Mouse (Mus musculus): ENCODE data around the gene Sptbn2. TPM values are rescaled to one million over a fixed set of nuclear protein-coding genes. Genes with fewer than 3 reads are reported as not detected.

Sptbn2 gene
- total and polyA plus RNA-seq, 3 experiments = 0.31 to 0.79 TPM; not detected in 1

- no peaks in the 10 kb centered on the region for H3K4me1 ChIP-seq (ENCODE audit: control insufficient read depth in 1 of 2, insufficient read depth in 2 of 2, low read length in 2 of 2)
- no peak for TF ChIP-seq MAX (IDR thresholded peaks at IDR 0.05; ENCODE audit: low read length)
- no peak for TF ChIP-seq HCFC1 (IDR thresholded peaks at IDR 0.05; ENCODE audit: low read depth, low read length)
- no peak for TF ChIP-seq ETS1 (IDR thresholded peaks at IDR 0.05; ENCODE audit: low read depth, low read length)
- no peak for TF ChIP-seq JUND (IDR thresholded peaks at IDR 0.05; ENCODE audit: low read depth, low read length)
- no peak for TF ChIP-seq NRF1 (IDR thresholded peaks at IDR 0.05; ENCODE audit: insufficient read depth, low read depth, low read length, poor library complexity, severe bottlenecking)
- TF ChIP-seq MYC (IDR thresholded peaks at IDR 0.05; ENCODE audit: low read depth, low read length) = no peak
- no peak for TF ChIP-seq UBTF (IDR thresholded peaks at IDR 0.05; ENCODE audit: borderline replicate concordance, insufficient read depth, low read depth, low read length)
- TF ChIP-seq SIN3A (IDR thresholded peaks at IDR 0.05; ENCODE audit: low read length) = no peak
- H3K4me3 ChIP-seq (ENCODE audit: control insufficient read depth in 1 of 2, insufficient read depth in 1 of 2, low read depth in 2 of 2, low read length in 2 of 2) = no peak overlapping the region
- H3K79me2 ChIP-seq (ENCODE audit: control insufficient read depth, insufficient read depth, low read length, poor library complexity) = no peaks in the 10 kb centered on the region
- no peaks in the 10 kb centered on the region for H3K27me3 ChIP-seq (ENCODE audit: control insufficient read depth in 1 of 2, insufficient read depth in 2 of 2, low read length in 2 of 2)
- H3K9ac ChIP-seq (ENCODE audit: control insufficient read depth, low read depth, low read length, poor library complexity, severe bottlenecking) = no peak overlapping the region
- no peak for DNase-seq (ENCODE audit: low read depth, low spot score)
- H3K9me3 ChIP-seq (replicated peaks; ENCODE audit: insufficient read depth, low read length) = no peaks in the 10 kb centered on the region
- no peaks in the 10 kb centered on the region for H3K36me3 ChIP-seq (ENCODE audit: control insufficient read depth in 1 of 2, insufficient read depth in 2 of 2, low read length in 2 of 2)
- no peak overlapping the region for H3K27ac ChIP-seq (ENCODE audit: control insufficient read depth, low read depth, low read length)
Observed at GRCm38 (mm10) chr19:4737866-4738265, 26.9 kb downstream of the Sptbn2 start.

DNA sequence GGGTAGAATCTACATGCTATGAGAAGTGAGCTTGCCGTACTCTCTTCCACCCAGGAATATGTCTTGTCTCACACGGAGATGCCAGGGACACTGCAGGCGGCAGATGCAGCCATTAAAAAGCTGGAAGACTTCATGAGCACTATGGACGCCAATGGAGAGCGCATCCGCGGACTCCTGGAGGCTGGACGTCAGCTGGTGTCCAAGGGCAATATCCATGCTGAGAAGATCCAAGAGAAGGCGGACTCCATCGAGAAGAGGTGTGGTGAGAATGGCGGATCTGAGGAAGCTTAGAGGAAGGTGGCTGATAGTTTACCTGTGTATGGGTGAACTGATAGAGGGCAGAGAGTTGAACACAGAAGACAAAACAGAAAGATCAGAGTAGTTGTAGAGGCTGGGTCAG is 28.1 kb downstream of the Sptbn2 start:
- Histone ChIP-seq H3K4me3 (ENCODE audit: control insufficient read depth in 1 of 2, insufficient read depth in 1 of 2, low read depth in 2 of 2, low read length in 2 of 2) (no peak overlapping the region), H3K9ac (ENCODE audit: control insufficient read depth, low read depth, low read length, poor library complexity, severe bottlenecking) (no peak overlapping the region), H3K79me2 (ENCODE audit: control insufficient read depth, insufficient read depth, low read length, poor library complexity) (no peaks in the 10 kb centered on the region), H3K36me3 (ENCODE audit: control insufficient read depth in 1 of 2, insufficient read depth in 2 of 2, low read length in 2 of 2) (no peaks in the 10 kb centered on the region), H3K9me3 (replicated peaks; ENCODE audit: insufficient read depth, low read length) (no peaks in the 10 kb centered on the region), H3K27me3 (ENCODE audit: control insufficient read depth in 1 of 2, insufficient read depth in 2 of 2, low read length in 2 of 2) (no peaks in the 10 kb centered on the region), H3K4me1 (ENCODE audit: control insufficient read depth in 1 of 2, insufficient read depth in 2 of 2, low read length in 2 of 2) (no peaks in the 10 kb centered on the region), H3K27ac (ENCODE audit: control insufficient read depth, low read depth, low read length) (no peak overlapping the region)
- TF ChIP-seq RCOR1 (IDR thresholded peaks at IDR 0.05; ENCODE audit: low read depth, low read length) (no peak), TCF12 (IDR thresholded peaks at IDR 0.05; ENCODE audit: low read depth, low read length) (no peak), USF2 (IDR thresholded peaks at IDR 0.05; ENCODE audit: borderline replicate concordance in 1 of 2, insufficient read depth in 1 of 2, low read depth in 1 of 2, low read length in 2 of 2) (no peak), MAFK (IDR thresholded peaks at IDR 0.05; ENCODE audit: borderline replicate concordance, low read depth, low read length) (no peak), MAX (IDR thresholded peaks at IDR 0.05; ENCODE audit: low read length) (no peak)
- DNase-seq (ENCODE audit: low read depth, low spot score) = no peak

DNA sequence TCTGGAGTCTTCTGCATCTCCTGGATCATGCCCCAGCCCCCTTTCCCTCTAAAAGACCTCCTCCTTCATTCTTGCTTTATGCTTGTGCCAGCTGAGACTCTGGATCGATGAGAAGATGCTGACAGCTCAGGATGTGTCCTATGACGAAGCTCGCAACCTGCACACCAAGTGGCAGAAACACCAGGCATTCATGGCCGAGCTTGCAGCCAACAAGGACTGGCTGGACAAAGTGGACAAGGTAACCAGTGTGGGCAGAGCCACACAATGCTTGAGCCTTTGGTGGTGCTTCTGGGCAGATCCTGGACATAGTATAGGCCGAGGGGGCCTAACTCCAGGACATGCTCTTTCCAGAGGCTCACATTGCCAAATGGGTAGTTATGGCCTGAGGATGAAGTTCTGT is 28.8 kb downstream of the Sptbn2 start:
- no peak for TF ChIP-seq ELF1 (IDR thresholded peaks at IDR 0.05; ENCODE audit: low read depth, low read length)
- no peak for TF ChIP-seq MYC (IDR thresholded peaks at IDR 0.05; ENCODE audit: low read depth, low read length)
- no peak for TF ChIP-seq CTCF (IDR thresholded peaks at IDR 0.05 in 2 of 3, conservative IDR thresholded peaks at IDR 0.05 in 1 of 3; ENCODE audit: control insufficient read depth in 1 of 3, insufficient read depth in 1 of 3, low read depth in 2 of 3, low read length in 3 of 3, poor library complexity in 1 of 3, severe bottlenecking in 1 of 3)
- TF ChIP-seq ETS1 (IDR thresholded peaks at IDR 0.05; ENCODE audit: low read depth, low read length) = no peak
- TF ChIP-seq JUND (IDR thresholded peaks at IDR 0.05; ENCODE audit: low read depth, low read length) = no peak
- TF ChIP-seq GABPA (IDR thresholded peaks at IDR 0.05; ENCODE audit: low read depth, low read length) = no peak
- no peak for TF ChIP-seq HCFC1 (IDR thresholded peaks at IDR 0.05; ENCODE audit: low read depth, low read length)
- TF ChIP-seq MEF2A (IDR thresholded peaks at IDR 0.05; ENCODE audit: extremely low read depth, insufficient replicate concordance, low read depth, low read length, poor library complexity, severe bottlenecking) = no peak
- TF ChIP-seq MAZ (IDR thresholded peaks at IDR 0.05; ENCODE audit: low read depth, low read length) = no peak
- H3K9ac ChIP-seq (ENCODE audit: control insufficient read depth, low read depth, low read length, poor library complexity, severe bottlenecking) = no peak overlapping the region
- no peaks in the 10 kb centered on the region for H3K79me2 ChIP-seq (ENCODE audit: control insufficient read depth, insufficient read depth, low read length, poor library complexity)
- no peaks in the 10 kb centered on the region for H3K4me1 ChIP-seq (ENCODE audit: control insufficient read depth in 1 of 2, insufficient read depth in 2 of 2, low read length in 2 of 2)
- no peaks in the 10 kb centered on the region for H3K36me3 ChIP-seq (ENCODE audit: control insufficient read depth in 1 of 2, insufficient read depth in 2 of 2, low read length in 2 of 2)
- H3K4me3 ChIP-seq (ENCODE audit: control insufficient read depth in 1 of 2, insufficient read depth in 1 of 2, low read depth in 2 of 2, low read length in 2 of 2) = no peak overlapping the region
- no peaks in the 10 kb centered on the region for H3K27me3 ChIP-seq (ENCODE audit: control insufficient read depth in 1 of 2, insufficient read depth in 2 of 2, low read length in 2 of 2)
- no peak for DNase-seq (ENCODE audit: low read depth, low spot score)
- no peak overlapping the region for H3K27ac ChIP-seq (ENCODE audit: control insufficient read depth, low read depth, low read length)
- no peaks in the 10 kb centered on the region for H3K9me3 ChIP-seq (replicated peaks; ENCODE audit: insufficient read depth, low read length)
